Mouse (Mus musculus): ENCODE data around the gene Cstb.
"Not testable (repeated sequence)": the region's sequence is repeated elsewhere in the genome, so short reads cannot be mapped to it uniquely, and the experiment has no call there.

Gene Cstb

GRCm38 (mm10) chr10:78425181-78426041, at the start of gene Cstb:
Gene Cstb (plus strand): TSS chr10:78425669.
- peak; percentile 82 for DNase-seq (ENCODE audit: low read depth)

DNA sequence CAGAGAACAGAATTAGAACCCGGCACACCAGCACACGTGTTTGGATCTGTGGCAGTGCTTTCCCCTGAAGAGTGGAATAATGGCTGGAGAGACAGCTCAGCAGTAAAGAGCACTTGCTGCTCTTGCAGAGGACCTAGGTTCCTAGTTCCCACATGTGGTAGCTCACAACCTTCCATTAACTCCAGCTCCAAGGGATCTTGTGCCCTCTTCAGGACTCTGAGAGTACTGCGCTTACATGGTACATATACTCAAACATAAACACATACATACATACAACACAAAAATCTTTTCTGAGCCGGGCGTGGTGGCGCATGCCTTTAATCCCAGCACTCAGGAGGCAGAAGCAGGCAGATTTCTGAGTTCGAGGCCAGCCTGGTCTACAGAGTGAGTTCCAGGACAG, 47.0 kb upstream of the Cstb start:
- no peak for DNase-seq (ENCODE audit: low read depth)

DNA sequence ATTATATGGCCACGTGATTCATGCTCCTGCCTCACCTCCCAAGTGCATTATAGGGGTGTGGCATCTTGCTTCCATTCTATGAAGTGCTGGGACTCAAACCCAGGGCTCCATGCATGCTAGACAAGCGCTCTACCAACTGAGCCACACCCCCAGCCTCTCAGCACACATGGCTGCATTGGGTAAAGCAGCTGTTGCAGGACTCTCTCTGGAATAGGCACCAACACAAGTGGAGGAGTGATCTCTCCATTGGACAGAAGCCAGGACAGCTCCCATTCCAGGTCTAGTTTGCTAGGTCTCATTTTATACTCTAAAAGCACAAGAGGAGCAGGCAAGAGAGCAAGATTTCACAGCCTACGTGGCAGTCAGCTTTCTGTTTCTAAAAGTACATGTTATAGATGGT, 41.9 kb upstream of the Cstb start:
- no peak for DNase-seq (ENCODE audit: low read depth)

- DNase-seq (ENCODE audit: low read depth), result no peak
These were observed 39.9 kb upstream of the Cstb start for GRCm38 (mm10) chr10:78385520-78385919.

GRCm38 (mm10) chr10:78388216-78388980, 37.1 kb upstream of the Cstb start:
- DNase-seq (ENCODE audit: low read depth), result no peak

DNA sequence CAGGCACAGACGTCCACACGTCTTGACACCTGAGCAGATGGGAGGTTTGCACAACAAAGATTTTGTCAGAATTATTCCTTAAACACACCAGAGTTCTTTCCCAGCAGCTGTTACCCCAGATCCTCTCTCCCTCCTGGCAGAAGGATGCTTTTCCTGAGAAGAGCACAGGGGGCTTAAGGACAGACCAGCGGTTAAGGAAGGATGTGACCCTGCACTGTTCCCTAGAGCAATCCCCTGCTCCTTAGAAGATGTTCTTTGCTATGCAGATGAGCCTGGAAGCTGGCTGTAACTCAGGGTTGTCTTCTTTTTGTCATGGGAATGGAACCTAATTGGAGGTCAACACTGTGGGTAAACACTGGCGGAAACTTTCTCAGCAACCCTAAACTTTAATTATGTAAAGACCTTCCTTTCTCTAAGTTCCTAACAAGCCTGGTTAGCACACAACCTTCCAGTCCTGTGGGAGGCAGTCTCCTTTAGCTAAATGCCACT, 34.4 kb upstream of the Cstb start:
- no peak for DNase-seq (ENCODE audit: low read depth)

- DNase-seq (ENCODE audit: low read depth), result peak; percentile 67
These were observed 33.4 kb upstream of the Cstb start for GRCm38 (mm10) chr10:78392072-78392471.

GRCm38 (mm10) chr10:78395377-78395776, 30.1 kb upstream of the Cstb start:
- DNase-seq (ENCODE audit: low read depth), result no peak

GRCm38 (mm10) chr10:78395819-78396624, 29.4 kb upstream of the Cstb start:
- peak; percentile 87 for DNase-seq (ENCODE audit: low read depth)

- DNase-seq (ENCODE audit: low read depth), result no peak
These were observed 28.9 kb upstream of the Cstb start for GRCm38 (mm10) chr10:78396625-78396885.

DNA sequence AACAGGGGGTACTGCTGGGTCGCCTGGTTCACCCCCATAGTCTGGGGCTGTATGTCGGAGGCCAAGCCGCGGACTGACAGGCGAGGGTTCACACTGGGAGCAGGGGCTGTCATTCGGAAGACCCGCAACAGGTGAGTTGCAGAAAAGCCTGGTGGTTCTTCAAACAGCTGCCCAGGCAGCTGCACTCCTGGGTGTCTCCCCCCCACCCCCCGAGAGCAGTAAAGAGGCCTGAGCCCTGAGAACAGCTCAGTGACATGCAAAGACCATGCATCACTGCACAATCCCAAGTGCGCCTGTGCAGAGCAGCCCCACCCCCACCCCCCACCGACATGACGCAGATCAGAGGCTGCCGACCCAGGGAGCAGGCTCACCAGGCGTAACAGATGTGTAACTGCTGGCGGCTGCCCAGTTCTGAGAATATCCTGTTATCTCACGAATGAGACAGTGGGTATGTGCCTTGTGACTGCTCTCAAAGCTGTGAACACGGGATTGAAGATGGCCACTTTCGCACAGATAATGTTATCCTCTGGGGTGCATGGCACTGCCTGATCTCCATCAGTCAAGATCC, 26.3 kb upstream of the Cstb start:
- peak; percentile 43 for DNase-seq (ENCODE audit: low read depth)

- DNase-seq (ENCODE audit: low read depth), result no peak
These were observed 24.3 kb upstream of the Cstb start for GRCm38 (mm10) chr10:78401127-78401526.

DNA sequence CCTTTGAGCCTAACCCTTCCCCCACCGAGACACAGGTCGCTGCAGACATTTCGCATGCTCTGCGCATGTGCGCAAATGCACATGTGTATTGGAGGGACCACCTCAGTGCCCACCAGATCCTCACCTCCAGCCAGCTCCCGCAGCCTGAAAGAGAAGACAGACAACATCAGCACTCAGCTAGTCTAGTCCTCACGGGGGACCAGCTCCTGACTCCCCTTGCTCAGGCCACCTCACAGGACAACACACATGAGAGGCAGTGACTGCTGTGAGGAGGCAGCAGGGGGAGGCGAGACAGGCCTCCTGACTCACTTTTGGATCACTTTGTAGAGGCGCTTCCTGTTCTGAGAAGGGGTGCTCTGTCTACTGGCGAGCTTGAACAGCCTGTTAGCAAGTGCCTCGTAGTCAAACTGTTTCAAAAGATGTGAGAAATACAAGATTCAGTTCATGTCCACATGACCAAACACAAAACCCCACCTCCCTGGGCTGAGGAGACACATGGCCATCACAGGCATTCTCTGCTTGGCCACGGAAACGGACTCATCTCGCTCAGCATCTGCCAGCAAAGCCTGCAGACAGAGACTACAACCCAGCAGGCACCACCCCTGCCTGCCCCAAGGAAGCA, 23.1 kb upstream of the Cstb start:
- no peak for DNase-seq (ENCODE audit: low read depth)

DNA sequence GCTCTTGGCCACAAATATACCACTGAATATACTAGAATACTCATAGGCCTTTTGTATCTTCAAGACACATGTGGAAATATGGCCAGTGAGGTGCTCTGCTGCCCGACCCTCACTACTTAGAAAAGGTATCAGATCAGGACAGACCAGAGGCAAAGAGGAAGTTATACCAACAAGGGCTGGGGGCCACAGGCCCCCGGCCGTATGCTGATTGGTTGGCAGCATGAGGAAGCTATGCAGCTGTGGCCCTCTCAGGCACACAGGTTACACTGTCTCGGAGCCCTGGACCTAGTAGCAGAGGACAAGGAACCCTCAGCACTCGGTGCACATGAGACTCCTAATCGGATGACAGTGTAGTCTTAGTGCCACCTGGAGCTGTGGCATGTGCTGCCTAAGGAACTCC, 19.3 kb upstream of the Cstb start:
- no peak for DNase-seq (ENCODE audit: low read depth)

GRCm38 (mm10) chr10:78407132-78407531, 18.3 kb upstream of the Cstb start:
- DNase-seq (ENCODE audit: low read depth), result no peak

GRCm38 (mm10) chr10:78409035-78409788, 16.3 kb upstream of the Cstb start:
- DNase-seq (ENCODE audit: low read depth), result no peak

DNA sequence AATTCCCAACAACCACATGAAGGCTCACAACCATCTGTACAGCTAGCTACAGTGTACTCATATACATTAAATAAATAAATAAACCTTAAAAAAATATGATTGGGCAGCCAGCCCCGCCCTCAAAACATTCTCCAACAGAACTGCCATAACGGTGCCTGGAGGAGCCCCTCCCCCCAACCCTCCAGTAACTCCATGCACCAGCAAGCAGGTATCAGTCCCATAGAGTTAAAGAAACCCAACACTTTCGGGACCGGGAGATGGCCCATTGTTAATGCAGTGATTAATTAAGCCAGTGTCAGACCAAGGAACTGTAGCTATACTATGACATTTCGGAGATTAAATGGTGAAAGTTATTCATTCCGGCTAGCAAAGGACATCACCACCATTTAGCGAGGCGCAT, 13.6 kb upstream of the Cstb start:
- DNase-seq (ENCODE audit: low read depth), result no peak

DNA sequence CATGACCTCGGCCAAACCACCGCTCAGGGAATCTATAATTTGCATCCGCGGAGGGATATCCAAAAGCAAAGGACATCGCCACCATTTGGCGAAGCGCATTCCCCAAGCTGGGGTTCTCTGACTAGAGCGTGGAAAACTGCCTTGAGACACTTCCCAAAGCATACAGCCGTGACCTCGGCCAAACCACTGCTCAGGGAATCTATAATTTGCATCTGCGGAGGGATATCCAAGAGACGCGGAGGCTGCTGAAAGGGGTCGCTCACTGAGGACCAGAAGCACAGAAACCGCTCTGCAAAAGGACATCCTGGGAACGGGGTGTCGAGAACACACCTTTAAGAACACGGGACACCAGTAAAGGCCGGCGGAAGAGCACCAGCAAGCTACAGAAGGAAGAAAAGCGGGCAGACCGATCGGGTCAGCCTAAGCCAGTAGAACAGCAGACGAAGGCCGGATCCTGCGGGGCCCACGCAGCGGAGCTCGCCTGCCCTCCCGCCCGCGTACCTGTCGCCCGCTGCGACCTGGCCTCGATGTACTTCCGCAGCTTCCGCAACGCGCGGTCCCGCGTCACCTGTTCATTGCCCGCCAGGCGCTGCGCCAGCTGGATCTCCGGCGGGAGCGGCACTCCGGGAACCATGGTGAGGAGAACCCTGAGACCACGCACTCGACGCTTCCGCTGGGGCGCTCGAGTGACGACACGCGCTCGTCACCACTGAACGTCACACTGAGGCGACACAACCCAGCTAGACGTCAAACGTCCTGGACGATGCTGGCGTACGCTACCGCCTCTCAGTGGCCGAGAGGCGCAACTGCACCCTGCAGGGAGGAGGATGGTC, 12.9 kb upstream of the Cstb start, which contains the start of gene Rrp1:
TSS of gene Rrp1 (minus strand) at position 725 of the 833 bp plus-strand sequence.
- peak; percentile 93 for DNase-seq (ENCODE audit: low read depth)

GRCm38 (mm10) chr10:78413152-78413520, 12.3 kb upstream of the Cstb start:
- DNase-seq (ENCODE audit: low read depth), result no peak

- DNase-seq (ENCODE audit: low read depth), result not testable (repeated sequence)
These were observed 10.5 kb upstream of the Cstb start for GRCm38 (mm10) chr10:78414936-78415335.
